In the genomic region with DNA sequence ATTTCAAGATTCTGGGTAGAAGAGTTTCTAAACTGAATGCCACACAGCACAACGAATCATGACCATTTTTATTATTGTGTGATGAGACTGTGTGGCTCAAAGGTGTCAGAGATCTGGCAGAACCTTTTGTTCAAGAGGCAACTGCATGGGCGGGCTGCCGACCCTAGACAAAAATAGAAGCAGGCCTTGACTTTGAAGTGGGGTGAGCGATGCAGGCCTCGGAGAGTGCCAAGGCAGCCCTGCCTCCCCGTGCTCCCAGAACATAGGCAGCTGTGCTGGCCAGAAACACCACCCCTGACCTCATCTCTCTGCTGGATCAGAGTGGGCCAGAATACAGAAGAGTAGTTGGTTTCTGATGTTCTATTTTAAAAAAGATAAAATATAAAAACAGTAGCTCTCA, we compare ENCODE assay signal across 7 mouse cellular contexts. TPM values are rescaled to one million over a fixed set of nuclear protein-coding genes. Genes with fewer than 3 reads are reported as not detected.
DNase-seq lines count a peak whose midpoint lies in the region; ATAC-seq lines count a peak whose summit lies in the region.

No protein-coding gene starts in this region.

- WGBS in stomach, embryonic 15.5 days, result 45% methylated on average over 6 of the region's 6 CpGs

- intact Hi-C loops in heart, postnatal 25 days (cut with DNase I), result loop anchor here (1.0 kb wide), 1 partner anchor 57 kb away; a partner anchor contains a TSS

- H3K4me1 ChIP-seq in stomach, embryonic 15.5 days, result peaks cover 9% of the 10 kb centered on the region; the same call in 1 of the 2 replicates

- no peak for ATAC-seq in stomach, embryonic 15.5 days (ENCODE audit: insufficient read depth, low FRiP score, low read depth)

- peak; percentile 64 for DNase-seq in ovary, postnatal 36 days (ENCODE audit: low spot score)
- no peak for DNase-seq in ovary, postnatal 10 days (ENCODE audit: low spot score)
- peak; percentile 78 to 87 for DNase-seq in gastrocnemius, adult 8-10 months (ENCODE audit: low spot score in 2 of 2)
- DNase-seq in heart, postnatal 25 days (ENCODE audit: low spot score), result peak; percentile 68
- no peak for DNase-seq in cerebellum, adult 11-12 months
- no peak for DNase-seq in frontal cortex, adult 2 months (ENCODE audit: extremely low spot score in 1 of 2, low spot score in 1 of 2)

- no peaks in the 10 kb centered on the region for H3K36me3 ChIP-seq in stomach, embryonic 15.5 days

- H3K9me3 ChIP-seq in stomach, embryonic 15.5 days, result no peaks in the 10 kb centered on the region

- H3K9ac ChIP-seq in stomach, embryonic 15.5 days, result no peak overlapping the region

- H3K4me2 ChIP-seq in stomach, embryonic 15.5 days, result no peak overlapping the region

- H3K27ac ChIP-seq in stomach, embryonic 15.5 days, result peak overlapping the region; percentile 40

- no peak overlapping the region for H3K4me3 ChIP-seq in stomach, embryonic 15.5 days (replicated peaks)

- H3K27me3 ChIP-seq in stomach, embryonic 15.5 days (replicated peaks), result no peaks in the 10 kb centered on the region

RNA-seq across cellular contexts. Expression of a gene that starts 57.6 kb away (rescaled TPM):
- 100 to 1,000 TPM; 244 to 301 (median 265) TPM for total RNA-seq in gastrocnemius, adult 8-10 months (2022)
- 1,000 to 10,000 TPM; 2,092 to 2,205 TPM for total RNA-seq in heart, postnatal 25 days (2021)
- 0.95 and 1.2 TPM in 2 replicates for polyA plus RNA-seq in stomach, embryonic 15.5 days (2015; fragmentation: Nextera tagmentation; extraction: Ambion mirVana)
- 0.12 and 0.19 TPM in 2 replicates for polyA plus RNA-seq in frontal cortex, adult 2 months (2012; rRNA removed)

Comparison
In these comparisons a context has a peak if more than half of its experiments do, and no peak if none do; other contexts are left out.
1. DNase-seq: peak in ovary, postnatal 36 days (single experiment), gastrocnemius, adult 8-10 months (2 of 2) and heart, postnatal 25 days (single experiment); none in ovary, postnatal 10 days (single experiment), cerebellum, adult 11-12 months (single experiment) and frontal cortex, adult 2 months (0 of 2).
2. RNA of a gene that starts 57.6 kb away (total RNA-seq): 2,092 to 2,205 TPM in heart, postnatal 25 days; 244 to 301 TPM in gastrocnemius, adult 8-10 months; every median in the first group is over 4 times any median in the second.